ENCODE assay signal across 9 mouse cellular contexts in the genomic region with DNA sequence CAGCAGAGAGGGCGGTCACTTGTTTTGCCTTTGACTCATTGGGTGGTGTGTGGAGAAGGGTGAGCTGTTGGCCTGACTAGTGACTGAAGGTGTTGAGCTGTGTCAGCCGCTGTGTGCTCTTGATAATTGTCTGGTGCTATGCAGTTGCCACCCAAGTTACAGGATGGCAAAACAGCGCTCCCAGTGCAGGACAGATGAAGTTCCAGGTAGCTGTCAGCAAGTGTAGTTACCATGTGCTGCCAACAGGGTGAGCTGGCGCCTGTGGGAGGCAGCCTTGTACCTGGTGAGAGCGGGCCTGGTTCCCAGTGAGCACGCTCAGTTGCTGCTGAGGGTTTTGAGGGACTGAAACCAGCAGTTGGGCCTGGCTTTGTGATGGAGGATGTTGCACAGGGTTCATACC. TPM values are rescaled to one million over a fixed set of nuclear protein-coding genes. Genes with fewer than 3 reads are reported as not detected.
A peak's percentile ranks its signal among the peaks of the same experiment; 100 is the strongest.
DNase-seq lines count a peak whose midpoint lies in the region; ATAC-seq lines count a peak whose summit lies in the region.
"Had no signal": no experiment of that assay in that cellular context is flagged by ENCODE, and none has a peak within 500 bp of the region (broad histone marks: within the 10 kb centered on the region; RNA-seq: fewer than 3 reads in every experiment).

No protein-coding gene starts in this region.

- no peak overlapping the region for H3K4me3 ChIP-seq in heart, embryonic 15.5 days
- no peak overlapping the region for H3K4me3 ChIP-seq in stomach, embryonic 16.5 days (replicated peaks; ENCODE audit: low read length)
- H3K4me3 ChIP-seq: myocyte had no signal

- no peak for DNase-seq in frontal cortex, postnatal 36 days (ENCODE audit: low spot score in 2 of 2)
- peak; percentile 32 for DNase-seq in Muller cell, postnatal 12 days (ENCODE audit: inconsistent ontology term)
- DNase-seq in kidney, postnatal 36 days, result peak; percentile 64 to 82

- ATAC-seq in frontal cortex, adult (ENCODE audit: low TSS enrichment), result peak; percentile 54
- peak; percentile 92 for ATAC-seq in common myeloid progenitor, adult 5-6 weeks (replicated peaks; ENCODE audit: low read depth, poor library complexity, severe bottlenecking)
- ATAC-seq in heart, embryonic 15.5 days (replicated peaks; ENCODE audit: insufficient number of reproducible peaks, insufficient read depth, low FRiP score, low read depth), result peak; percentile 53
- peak; percentile 92 for ATAC-seq in megakaryocyte-erythroid progenitor cell, adult 5-6 weeks (replicated peaks; ENCODE audit: low FRiP score, low TSS enrichment, poor library complexity, severe bottlenecking)
- peak; percentile 68; the same call in 1 of the 2 replicates for ATAC-seq in stomach, embryonic 16.5 days (ENCODE audit: insufficient read depth, low FRiP score)

- H3K36me3 ChIP-seq in heart, embryonic 15.5 days, result peaks cover 49% of the 10 kb centered on the region
- H3K36me3 ChIP-seq in stomach, embryonic 16.5 days (ENCODE audit: control insufficient read depth, insufficient read depth, low read length), result peaks cover 27% of the 10 kb centered on the region

- H3K9me3 ChIP-seq in heart, embryonic 15.5 days (replicated peaks), result no peaks in the 10 kb centered on the region
- H3K9me3 ChIP-seq in stomach, embryonic 16.5 days (replicated peaks; ENCODE audit: control insufficient read depth, low read length), result no peaks in the 10 kb centered on the region

- no peak overlapping the region for H3K4me2 ChIP-seq in heart, embryonic 15.5 days
- no peak overlapping the region for H3K4me2 ChIP-seq in stomach, embryonic 16.5 days (ENCODE audit: low read depth, low read length)

- 40% methylated on average over 6 of the region's 6 CpGs for WGBS in heart, embryonic 15.5 days
- 46% methylated on average over 6 of the region's 6 CpGs for WGBS in stomach, embryonic 16.5 days

- no peak overlapping the region for H3K9ac ChIP-seq in heart, embryonic 15.5 days
- no peak overlapping the region for H3K9ac ChIP-seq in stomach, embryonic 16.5 days (ENCODE audit: low read length)

- H3K27ac ChIP-seq in heart, embryonic 15.5 days, result 0 out of 2 replicates have a peak overlapping the region, but pooled peaks have one; percentile 35
- no peak overlapping the region for H3K27ac ChIP-seq in stomach, embryonic 16.5 days (ENCODE audit: low read length)

- H3K4me1 ChIP-seq in heart, embryonic 15.5 days (replicated peaks), result peaks cover 42% of the 10 kb centered on the region
- peaks cover 13% of the 10 kb centered on the region for H3K4me1 ChIP-seq in stomach, embryonic 16.5 days (ENCODE audit: control insufficient read depth, insufficient read depth, low read length)

- H3K27me3 ChIP-seq in heart, embryonic 15.5 days, result no peaks in the 10 kb centered on the region
- H3K27me3 ChIP-seq in stomach, embryonic 16.5 days (ENCODE audit: control insufficient read depth, insufficient read depth, low read length), result no peaks in the 10 kb centered on the region

RNA-seq across cellular contexts. Expression of a gene that starts 9.3 kb away (rescaled TPM):
- total RNA-seq in common myeloid progenitor, adult 5-6 weeks (2017), result 35.5 and 47.4 TPM in 2 replicates
- polyA plus RNA-seq in heart, embryonic 15.5 days (2015; fragmentation: Nextera tagmentation; extraction: Ambion mirVana), result 105 and 125 TPM in 2 replicates
- 31.7 and 48.4 TPM in 2 replicates for total RNA-seq in megakaryocyte-erythroid progenitor cell, adult 5-6 weeks (2014; fragmentation: Nextera tagmentation)
- 36.3 and 37.6 TPM in 2 replicates for total RNA-seq in megakaryocyte-erythroid progenitor cell, adult 5-6 weeks (2017)
- 210 and 244 TPM in 2 replicates for polyA plus RNA-seq in stomach, embryonic 16.5 days (2015; fragmentation: Nextera tagmentation; extraction: Ambion mirVana)

RNA-seq across cellular contexts. Expression of a gene that starts 15.1 kb away (rescaled TPM):
- total RNA-seq in common myeloid progenitor, adult 5-6 weeks (2017), result 147 and 170 TPM in 2 replicates
- 138 and 169 TPM in 2 replicates for polyA plus RNA-seq in heart, embryonic 15.5 days (2015; fragmentation: Nextera tagmentation; extraction: Ambion mirVana)
- total RNA-seq in megakaryocyte-erythroid progenitor cell, adult 5-6 weeks (2014; fragmentation: Nextera tagmentation), result 71.3 and 81.0 TPM in 2 replicates
- total RNA-seq in megakaryocyte-erythroid progenitor cell, adult 5-6 weeks (2017), result 150 and 265 TPM in 2 replicates
- 324 and 327 TPM in 2 replicates for polyA plus RNA-seq in stomach, embryonic 16.5 days (2015; fragmentation: Nextera tagmentation; extraction: Ambion mirVana)

RNA-seq across cellular contexts. Expression of a gene that starts 15.2 kb away (rescaled TPM):
- not detected in 2 replicates for total RNA-seq in common myeloid progenitor, adult 5-6 weeks (2017)
- polyA plus RNA-seq in heart, embryonic 15.5 days (2015; fragmentation: Nextera tagmentation; extraction: Ambion mirVana), result 0.60 and 3.9 TPM in 2 replicates
- not detected in 2 replicates for total RNA-seq in megakaryocyte-erythroid progenitor cell, adult 5-6 weeks (2014; fragmentation: Nextera tagmentation)
- not detected in 2 replicates for total RNA-seq in megakaryocyte-erythroid progenitor cell, adult 5-6 weeks (2017)
- 4.4 and 10.1 TPM in 2 replicates for polyA plus RNA-seq in stomach, embryonic 16.5 days (2015; fragmentation: Nextera tagmentation; extraction: Ambion mirVana)

RNA-seq across cellular contexts. Expression of a gene that starts 31.3 kb away (rescaled TPM):
- 27.0 and 37.2 TPM in 2 replicates for total RNA-seq in common myeloid progenitor, adult 5-6 weeks (2017)
- polyA plus RNA-seq in heart, embryonic 15.5 days (2015; fragmentation: Nextera tagmentation; extraction: Ambion mirVana), result 66.3 and 85.1 TPM in 2 replicates
- 39.4 and 43.2 TPM in 2 replicates for total RNA-seq in megakaryocyte-erythroid progenitor cell, adult 5-6 weeks (2014; fragmentation: Nextera tagmentation)
- 48.1 and 50.7 TPM in 2 replicates for total RNA-seq in megakaryocyte-erythroid progenitor cell, adult 5-6 weeks (2017)
- 78.0 and 82.4 TPM in 2 replicates for polyA plus RNA-seq in stomach, embryonic 16.5 days (2015; fragmentation: Nextera tagmentation; extraction: Ambion mirVana)

Comparison
In these comparisons a context has a peak if more than half of its experiments do, and no peak if none do; other contexts are left out.
1. DNase-seq: peak in Muller cell, postnatal 12 days (single experiment) and kidney, postnatal 36 days (2 of 2); none in frontal cortex, postnatal 36 days (0 of 2).
2. Peak in every context shown above with its lines, with median percentiles within 50 percentile points of each other: ATAC-seq.